Mouse (Mus musculus): Measurements from ENCODE around the gene Trio. TPM values are rescaled to one million over a fixed set of nuclear protein-coding genes. Genes with fewer than 3 reads are reported as not detected.

Trio gene
- total RNA-seq, 2 experiments from 2014 or later, result 35.1 to 37.2 TPM

- intact Hi-C loops (cut with DNase I; ENCODE audit: low total_unique reads), result no loop called here
Observed at GRCm38 (mm10) chr15:27774481-27774880, 251.2 kb downstream of the Trio start.

GRCm38 (mm10) chr15:27772125-27772627 is 253.5 kb downstream of the Trio start:
- intact Hi-C loops (cut with DNase I; ENCODE audit: low total_unique reads), result no loop called here
- no peak for DNase-seq

More at GRCm38 (mm10) chr15:27774481-27774880, 251.2 kb downstream of the Trio start:
- no peak for DNase-seq

DNA sequence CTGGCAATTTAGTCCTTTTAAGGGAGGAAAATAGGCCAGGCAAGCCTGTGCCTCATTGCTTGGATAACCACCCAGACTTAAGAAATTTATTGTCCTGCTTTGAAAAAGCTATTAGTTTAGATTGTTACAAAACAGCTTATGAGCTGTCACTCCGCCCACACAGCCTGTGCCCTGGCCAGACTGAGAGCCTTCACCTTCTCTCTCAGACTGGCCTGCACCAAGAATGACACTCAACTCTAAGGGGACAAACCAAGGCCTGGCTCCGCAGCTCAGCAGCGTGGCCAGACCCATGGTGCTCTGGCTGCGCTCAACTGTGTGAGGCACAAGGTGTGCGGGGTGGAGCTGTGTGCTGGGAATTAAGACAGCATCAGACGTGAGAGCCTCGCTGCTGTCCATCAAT is 254.1 kb downstream of the Trio start:
- intact Hi-C loops (cut with DNase I; ENCODE audit: low total_unique reads), result no loop called here
- peak; percentile 40 for DNase-seq

DNA sequence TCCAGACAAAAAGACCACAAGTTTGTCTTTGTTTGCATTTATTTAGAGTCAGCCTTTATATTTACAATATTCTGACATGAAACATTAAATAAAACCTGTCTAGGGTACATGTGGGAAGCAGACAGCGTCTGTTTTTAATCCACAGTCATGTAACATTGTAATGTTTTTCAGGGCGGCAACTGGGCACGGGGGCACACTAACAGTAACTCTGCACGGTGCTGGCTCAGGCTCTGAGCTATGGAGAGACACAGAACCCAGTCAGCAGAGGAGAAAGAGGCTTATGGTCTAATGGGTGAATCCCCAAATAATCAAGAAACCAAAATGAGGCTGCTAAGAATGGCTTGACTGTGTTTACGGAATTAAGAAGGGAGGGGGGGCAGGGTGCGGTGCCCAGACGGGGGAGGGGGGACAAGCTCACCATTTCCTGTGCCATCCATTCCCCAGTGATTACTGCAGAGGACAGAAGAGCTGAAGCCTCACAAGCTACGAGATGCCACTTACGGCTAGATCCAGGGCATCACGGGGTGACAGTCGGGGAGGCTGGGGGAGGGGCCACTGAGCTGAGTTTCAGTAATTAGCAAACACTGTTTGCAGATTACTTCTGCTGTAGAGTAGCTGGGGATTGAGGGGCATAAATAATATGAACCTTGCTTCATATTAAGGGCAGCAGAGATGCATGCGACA is 255.0 kb downstream of the Trio start:
- no peak for DNase-seq
- intact Hi-C loops (cut with DNase I; ENCODE audit: low total_unique reads), result no loop called here

DNA sequence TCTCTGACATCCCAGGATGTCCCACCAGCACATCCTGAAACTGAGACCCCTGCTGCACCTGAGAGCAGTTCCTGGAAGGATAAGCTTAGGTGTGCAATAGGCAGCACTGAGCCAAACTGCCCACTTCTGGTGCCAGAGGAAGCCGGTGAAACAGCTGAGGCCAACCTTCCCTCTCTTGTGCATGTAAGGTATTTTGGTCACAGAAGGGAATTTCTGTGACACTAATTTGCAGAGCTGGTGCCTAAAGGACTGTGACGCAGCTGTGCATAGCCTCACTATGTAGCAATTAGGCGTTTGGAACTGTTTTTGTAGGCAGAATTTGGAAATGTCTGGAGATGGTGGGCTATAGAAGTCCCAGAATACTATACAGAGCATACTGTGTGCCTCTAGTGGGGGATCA is 264.2 kb downstream of the Trio start:
- intact Hi-C loops (cut with DNase I; ENCODE audit: low total_unique reads), result no loop called here
- DNase-seq, result no peak

DNA sequence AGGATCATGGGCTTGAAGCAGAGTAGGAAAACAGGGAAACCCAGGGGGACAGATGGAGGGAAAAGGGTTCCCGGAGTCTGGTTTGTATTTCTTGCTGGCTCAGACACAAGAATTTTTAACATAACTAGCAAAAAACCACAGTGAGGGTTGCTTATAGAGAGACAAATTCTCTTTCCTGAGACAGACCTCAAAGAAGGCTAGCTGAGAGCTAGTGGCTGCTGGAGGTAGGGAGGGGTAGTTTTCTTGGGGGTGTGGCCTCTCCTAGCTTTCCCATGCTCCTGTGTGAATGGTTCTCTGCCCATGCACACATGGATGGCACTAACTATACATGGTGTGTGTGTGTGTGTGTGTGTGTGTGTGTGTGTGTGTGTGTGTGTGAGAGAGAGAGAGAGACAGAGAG is 265.0 kb downstream of the Trio start:
- intact Hi-C loops (cut with DNase I; ENCODE audit: low total_unique reads), result no loop called here
- DNase-seq, result no peak

- DNase-seq, result no peak
- intact Hi-C loops (cut with DNase I; ENCODE audit: low total_unique reads), result loop anchor here (10.0 kb wide), 1 partner anchor 95 kb away; no protein-coding TSS in a partner anchor
Observed at GRCm38 (mm10) chr15:27759890-27760289, 265.8 kb downstream of the Trio start.

GRCm38 (mm10) chr15:27758680-27759079 is 267.0 kb downstream of the Trio start:
- no peak for DNase-seq
- intact Hi-C loops (cut with DNase I; ENCODE audit: low total_unique reads), result loop anchor here (10.0 kb wide), 1 partner anchor 96 kb away; no protein-coding TSS in a partner anchor

GRCm38 (mm10) chr15:27756426-27756825 is 269.2 kb downstream of the Trio start:
- intact Hi-C loops (cut with DNase I; ENCODE audit: low total_unique reads), result loop anchor here (10.0 kb wide), 1 partner anchor 98 kb away; no protein-coding TSS in a partner anchor
- DNase-seq, result no peak

GRCm38 (mm10) chr15:27754571-27755260 is 270.9 kb downstream of the Trio start:
- DNase-seq, result no peak

DNA sequence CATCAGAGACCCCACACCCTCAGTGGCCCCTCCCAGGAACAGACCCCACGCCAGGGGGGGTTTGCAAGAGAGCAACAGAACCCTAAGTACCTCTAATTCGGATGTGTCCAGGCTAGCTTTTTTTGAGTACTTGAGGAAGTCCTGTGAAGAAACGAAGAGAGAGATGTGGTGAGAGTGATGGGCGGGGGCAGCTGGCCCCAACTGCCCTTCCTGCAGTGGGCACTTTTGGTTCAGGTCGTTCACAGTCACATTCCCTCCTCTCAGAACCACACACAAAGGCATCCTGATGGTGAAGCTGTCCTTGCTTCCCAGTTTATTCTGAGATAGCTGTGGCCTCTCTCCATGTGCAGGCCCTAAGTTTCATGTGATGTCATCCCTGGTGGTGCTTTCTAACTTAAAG is 271.7 kb downstream of the Trio start:
- DNase-seq, result no peak
- intact Hi-C loops (cut with DNase I; ENCODE audit: low total_unique reads), result loop anchor here (5.0 to 10.0 kb wide), 2 partner anchors 68 to 101 kb away; no protein-coding TSS in a partner anchor

More at GRCm38 (mm10) chr15:27754571-27755260, 270.9 kb downstream of the Trio start:
- intact Hi-C loops (cut with DNase I; ENCODE audit: low total_unique reads), result loop anchor here (5.0 to 10.0 kb wide), 2 partner anchors 68 to 100 kb away; no protein-coding TSS in a partner anchor

- no peak for DNase-seq
- intact Hi-C loops (cut with DNase I; ENCODE audit: low total_unique reads), result loop anchor here (5.0 to 10.0 kb wide), 2 partner anchors 69 to 102 kb away; no protein-coding TSS in a partner anchor
Observed at GRCm38 (mm10) chr15:27752677-27753342, 272.8 kb downstream of the Trio start.

GRCm38 (mm10) chr15:27751612-27752405 is 273.8 kb downstream of the Trio start:
- intact Hi-C loops (cut with DNase I; ENCODE audit: low total_unique reads), result loop anchor here (5.0 to 10.0 kb wide), 2 partner anchors 70 to 103 kb away; no protein-coding TSS in a partner anchor
- peak; percentile 39 for DNase-seq

GRCm38 (mm10) chr15:27748739-27749138 is 276.9 kb downstream of the Trio start:
- DNase-seq, result no peak
- intact Hi-C loops (cut with DNase I; ENCODE audit: low total_unique reads), result no loop called here

DNA sequence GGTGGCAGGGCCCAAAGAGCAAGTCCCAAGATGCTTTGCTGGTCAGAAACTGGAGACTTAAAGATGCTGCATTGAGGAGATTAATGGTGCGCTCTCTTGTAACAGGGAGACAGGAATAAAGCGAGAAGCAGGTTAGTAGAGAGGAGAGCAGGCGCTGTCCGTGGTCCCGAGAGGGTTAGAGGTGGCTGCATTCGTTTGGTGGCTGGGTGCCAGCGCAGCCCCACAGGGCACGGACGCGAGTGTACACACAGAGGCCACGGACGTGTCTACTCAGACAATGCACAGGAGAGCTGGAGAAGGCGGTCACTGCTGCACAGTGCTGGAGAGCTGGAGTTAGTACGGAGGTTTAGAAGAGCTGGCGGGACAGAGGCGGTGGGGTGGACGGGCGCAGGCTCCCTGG is 278.1 kb downstream of the Trio start:
- intact Hi-C loops (cut with DNase I; ENCODE audit: low total_unique reads), result no loop called here

DNA sequence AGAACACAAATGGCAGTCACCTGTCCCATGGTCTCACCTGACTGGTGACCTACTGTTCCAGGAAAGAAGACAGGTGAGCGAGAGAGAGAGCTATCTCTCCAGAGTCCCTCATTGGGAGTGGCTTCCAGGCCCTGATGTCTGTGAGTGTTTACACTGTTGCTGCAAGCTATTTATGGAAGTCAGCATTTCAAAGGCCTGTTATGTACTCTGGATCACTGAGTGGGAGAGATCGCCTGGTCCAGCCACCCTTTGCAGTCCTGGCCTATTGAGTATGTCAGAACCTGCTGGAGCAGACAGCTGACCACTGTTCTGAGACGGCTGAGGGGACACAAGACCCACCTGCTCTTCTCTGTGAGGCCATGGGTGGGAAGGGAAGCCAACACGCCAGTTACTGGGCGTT is 280.7 kb downstream of the Trio start:
- intact Hi-C loops (cut with DNase I; ENCODE audit: low total_unique reads), result no loop called here
- no peak for DNase-seq

More for the DNA sequence above, 278.1 kb downstream of the Trio start:
- DNase-seq, result no peak

GRCm38 (mm10) chr15:27740080-27740479 is 285.6 kb downstream of the Trio start:
- intact Hi-C loops (cut with DNase I; ENCODE audit: low total_unique reads), result no loop called here
- no peak for DNase-seq

DNA sequence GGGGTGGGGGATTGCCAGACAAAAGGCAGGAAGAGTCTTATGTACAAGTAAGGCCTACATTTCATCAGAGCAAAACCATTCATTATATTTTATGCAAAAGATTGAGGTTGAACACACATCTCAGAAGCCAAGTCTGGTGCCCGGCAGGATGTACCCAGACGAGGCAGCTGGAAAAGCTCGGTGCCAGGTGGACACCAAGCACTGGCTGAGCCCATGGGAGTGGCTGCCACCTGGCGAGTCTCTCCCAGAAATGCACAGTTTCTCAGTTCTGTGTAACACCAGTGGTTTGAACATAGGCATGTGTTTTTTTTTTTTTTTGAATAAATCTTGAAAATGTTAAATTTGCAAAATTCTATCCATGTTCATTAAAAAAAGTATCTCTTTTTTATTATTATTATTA is 293.8 kb downstream of the Trio start:
- DNase-seq, result no peak
- intact Hi-C loops (cut with DNase I; ENCODE audit: low total_unique reads), result no loop called here

- no peak for DNase-seq
- intact Hi-C loops (cut with DNase I; ENCODE audit: low total_unique reads), result loop anchor here (10.0 kb wide), 1 partner anchor 421 kb away; no protein-coding TSS in a partner anchor
Observed at GRCm38 (mm10) chr15:27726228-27726627, 299.4 kb downstream of the Trio start.
